Mouse (Mus musculus): ENCODE data around the gene Ccdc86. TPM values are rescaled to one million over a fixed set of nuclear protein-coding genes. Genes with fewer than 3 reads are reported as not detected.

The Ccdc86 gene
- polyA plus RNA-seq, 1 experiment from 2014 or later = 11.0 TPM

- WGBS = 51% methylated on average over 3 of the region's 3 CpGs
- peak; percentile 94 for TF ChIP-seq CTCF (IDR thresholded peaks at IDR 0.05; ENCODE audit: low read depth)
- Histone ChIP-seq H3K9ac (ENCODE audit: low read depth, low read length) (no peak overlapping the region), H3K4me3 (ENCODE audit: low read depth, low read length) (no peak overlapping the region), H3K9me3 (ENCODE audit: control insufficient read depth) (no peaks in the 10 kb centered on the region), H3K36me3 (ENCODE audit: control insufficient read depth, insufficient read depth) (peaks cover 24% of the 10 kb centered on the region), H3K4me2 (replicated peaks; ENCODE audit: low read depth) (no peak overlapping the region), H3K27me3 (replicated peaks; ENCODE audit: control insufficient read depth, insufficient read depth, low read length) (no peaks in the 10 kb centered on the region), H3K27ac (ENCODE audit: low read depth, low read length) (no peak overlapping the region), H3K4me1 (replicated peaks; ENCODE audit: control insufficient read depth, insufficient read depth, low read length) (peaks cover 4% of the 10 kb centered on the region; the same call in 1 of the 2 replicates)
- ATAC-seq = peak; percentile 40; the same call in 1 of the 2 replicates
These were observed 41.2 kb downstream of the Ccdc86 start for GRCm38 (mm10) chr19:10907891-10908290.

GRCm38 (mm10) chr19:10905728-10906000 lies 43.4 kb downstream of the Ccdc86 start:
- no peak for TF ChIP-seq CTCF (IDR thresholded peaks at IDR 0.05; ENCODE audit: low read depth)
- no peak overlapping the region for H3K4me2 ChIP-seq (replicated peaks; ENCODE audit: low read depth)
- peaks cover 46% of the 10 kb centered on the region for H3K36me3 ChIP-seq (ENCODE audit: control insufficient read depth, insufficient read depth)
- no peaks in the 10 kb centered on the region for H3K9me3 ChIP-seq (ENCODE audit: control insufficient read depth)
- WGBS = 57% methylated on average over 5 of the region's 5 CpGs
- no peak overlapping the region for H3K9ac ChIP-seq (ENCODE audit: low read depth, low read length)
- ATAC-seq = no peak
- no peak overlapping the region for H3K4me3 ChIP-seq (ENCODE audit: low read depth, low read length)
- H3K27ac ChIP-seq (ENCODE audit: low read depth, low read length) = peak overlapping the region; percentile 61
- H3K27me3 ChIP-seq (replicated peaks; ENCODE audit: control insufficient read depth, insufficient read depth, low read length) = no peaks in the 10 kb centered on the region
- H3K4me1 ChIP-seq (replicated peaks; ENCODE audit: control insufficient read depth, insufficient read depth, low read length) = peaks cover 4% of the 10 kb centered on the region; the same call in 1 of the 2 replicates

- Histone ChIP-seq H3K27ac (ENCODE audit: low read depth, low read length) (peak overlapping the region; percentile 61), H3K9me3 (ENCODE audit: control insufficient read depth) (no peaks in the 10 kb centered on the region), H3K36me3 (ENCODE audit: control insufficient read depth, insufficient read depth) (peaks cover 51% of the 10 kb centered on the region), H3K9ac (ENCODE audit: low read depth, low read length) (no peak overlapping the region), H3K27me3 (replicated peaks; ENCODE audit: control insufficient read depth, insufficient read depth, low read length) (no peaks in the 10 kb centered on the region), H3K4me1 (replicated peaks; ENCODE audit: control insufficient read depth, insufficient read depth, low read length) (peaks cover 4% of the 10 kb centered on the region; the same call in 1 of the 2 replicates), H3K4me2 (replicated peaks; ENCODE audit: low read depth) (no peak overlapping the region), H3K4me3 (ENCODE audit: low read depth, low read length) (no peak overlapping the region)
- peak; percentile 57 for ATAC-seq
- peak; percentile 40 for TF ChIP-seq CTCF (IDR thresholded peaks at IDR 0.05; ENCODE audit: low read depth)
- WGBS = 32% methylated on average over 7 of the region's 7 CpGs
These were observed 43.9 kb downstream of the Ccdc86 start for GRCm38 (mm10) chr19:10904927-10905727.

- H3K36me3 ChIP-seq (ENCODE audit: control insufficient read depth, insufficient read depth) = peaks cover 56% of the 10 kb centered on the region
These were observed 44.6 kb downstream of the Ccdc86 start for GRCm38 (mm10) chr19:10904512-10904911.

GRCm38 (mm10) chr19:10901046-10901445 lies 48.0 kb downstream of the Ccdc86 start:
- Histone ChIP-seq H3K27ac (ENCODE audit: low read depth, low read length) (no peak overlapping the region), H3K4me3 (ENCODE audit: low read depth, low read length) (no peak overlapping the region), H3K27me3 (replicated peaks; ENCODE audit: control insufficient read depth, insufficient read depth, low read length) (no peaks in the 10 kb centered on the region), H3K36me3 (ENCODE audit: control insufficient read depth, insufficient read depth) (peaks cover 74% of the 10 kb centered on the region), H3K9ac (ENCODE audit: low read depth, low read length) (no peak overlapping the region), H3K4me2 (replicated peaks; ENCODE audit: low read depth) (no peak overlapping the region), H3K4me1 (replicated peaks; ENCODE audit: control insufficient read depth, insufficient read depth, low read length) (peaks cover 10% of the 10 kb centered on the region; the same call in 1 of the 2 replicates), H3K9me3 (ENCODE audit: control insufficient read depth) (no peaks in the 10 kb centered on the region)
- 90% methylated on average over 5 of the region's 5 CpGs for WGBS
- ATAC-seq = no peak
- no peak for TF ChIP-seq CTCF (IDR thresholded peaks at IDR 0.05; ENCODE audit: low read depth)

More at GRCm38 (mm10) chr19:10904512-10904911, 44.6 kb downstream of the Ccdc86 start:
- no peak for ATAC-seq
- Histone ChIP-seq H3K9ac (ENCODE audit: low read depth, low read length) (no peak overlapping the region), H3K27ac (ENCODE audit: low read depth, low read length) (peak overlapping the region; percentile 28; the same call in 1 of the 2 replicates), H3K9me3 (ENCODE audit: control insufficient read depth) (no peaks in the 10 kb centered on the region), H3K4me3 (ENCODE audit: low read depth, low read length) (no peak overlapping the region), H3K4me2 (replicated peaks; ENCODE audit: low read depth) (no peak overlapping the region), H3K4me1 (replicated peaks; ENCODE audit: control insufficient read depth, insufficient read depth, low read length) (peaks cover 4% of the 10 kb centered on the region; the same call in 1 of the 2 replicates), H3K27me3 (replicated peaks; ENCODE audit: control insufficient read depth, insufficient read depth, low read length) (no peaks in the 10 kb centered on the region)
- no peak for TF ChIP-seq CTCF (IDR thresholded peaks at IDR 0.05; ENCODE audit: low read depth)
- 62% methylated on average over 5 of the region's 5 CpGs for WGBS

- Histone ChIP-seq H3K4me2 (replicated peaks; ENCODE audit: low read depth) (no peak overlapping the region), H3K9me3 (ENCODE audit: control insufficient read depth) (no peaks in the 10 kb centered on the region), H3K27me3 (replicated peaks; ENCODE audit: control insufficient read depth, insufficient read depth, low read length) (no peaks in the 10 kb centered on the region), H3K4me3 (ENCODE audit: low read depth, low read length) (no peak overlapping the region), H3K4me1 (replicated peaks; ENCODE audit: control insufficient read depth, insufficient read depth, low read length) (peaks cover 10% of the 10 kb centered on the region; the same call in 1 of the 2 replicates), H3K36me3 (ENCODE audit: control insufficient read depth, insufficient read depth) (peaks cover 73% of the 10 kb centered on the region), H3K9ac (ENCODE audit: low read depth, low read length) (no peak overlapping the region), H3K27ac (ENCODE audit: low read depth, low read length) (no peak overlapping the region)
- 76% methylated on average over 6 of the region's 6 CpGs for WGBS
- no peak for TF ChIP-seq CTCF (IDR thresholded peaks at IDR 0.05; ENCODE audit: low read depth)
- no peak for ATAC-seq
These were observed 48.8 kb downstream of the Ccdc86 start for GRCm38 (mm10) chr19:10900315-10900714.
